Mouse (Mus musculus) forebrain, embryonic 11.5 days (tissue): ENCODE measurements around the gene Ppp1cc. TPM values are rescaled to one million over a fixed set of nuclear protein-coding genes. Genes with fewer than 3 reads are reported as not detected.

ENCODE experiments used
- ATAC-seq: fragments of 200-750 bp; cut with Nextera tagmentation; replicated peaks from 2 replicates; pipeline ENCODE4 v1.8.0; 2017; ENCODE audit warnings: moderate TSS enrichment; ENCODE audit not compliant: low FRiP score
- DNase-seq: peaks from one replicate; pipeline ENCODE4 v3.0.0-alpha.2; 2017; ENCODE audit warnings: low spot score
- H3K27ac ChIP-seq: fragments of 300-500 bp; sonication (generic); 2 replicates; pipeline ENCODE4 v1.5.1; 2014; ENCODE audit warnings: low read depth, low read length
- H3K27me3 ChIP-seq: fragments of 300-500 bp; sonication (generic); 2 replicates; pipeline ENCODE4 v1.6.1; 2014; ENCODE audit warnings: mild to moderate bottlenecking, low read length, mixed read lengths; ENCODE audit not compliant: control insufficient read depth, insufficient read depth
- H3K36me3 ChIP-seq: fragments of 300-500 bp; sonication (generic); 2 replicates; pipeline ENCODE4 v1.6.1; 2014; ENCODE audit warnings: mild to moderate bottlenecking, low read length, moderate library complexity, mixed read lengths; ENCODE audit not compliant: control insufficient read depth, insufficient read depth
- H3K4me1 ChIP-seq: fragments of 300-500 bp; sonication (generic); replicated peaks from 2 replicates; pipeline ENCODE4 v1.6.1; 2014; ENCODE audit warnings: low read length, mixed read lengths; ENCODE audit not compliant: control insufficient read depth, insufficient read depth
- H3K4me2 ChIP-seq: fragments of 300-500 bp; sonication (generic); 2 replicates; pipeline ENCODE4 v1.6.1; 2014; ENCODE audit warnings: low read depth, mild to moderate bottlenecking, low read length, moderate library complexity, mixed read lengths; ENCODE audit not compliant: severe bottlenecking
- H3K4me3 ChIP-seq: fragments of 300-500 bp; sonication (generic); 2 replicates; pipeline ENCODE4 v1.5.1; 2014; ENCODE audit warnings: low read depth, low read length
- H3K9ac ChIP-seq: fragments of 300-500 bp; sonication (generic); 2 replicates; pipeline ENCODE4 v1.6.1; 2014; ENCODE audit warnings: low read length
- H3K9me3 ChIP-seq: fragments of 300-500 bp; sonication (generic); 2 replicates; pipeline ENCODE4 v1.6.1; 2016; ENCODE audit warnings: low read length, mixed read lengths; ENCODE audit not compliant: control insufficient read depth
- WGBS: fragments of 180-500 bp; shearing (Covaris S2); extraction: QIAGEN DNeasy Blood & Tissue Kit; methylation state at CpG from one replicate; pipeline ENCODE4 v1.1.7; 2014; 5-methylcytosine and 5-hydroxymethylcytosine counted together
- polyA plus RNA-seq: library from polyadenylated mRNA; unstranded; fragments of >200 nt; fragmentation: Nextera tagmentation; extraction: Ambion mirVana; gene quantifications from 2 replicates; pipeline ENCODE4 v1.2.1, GENCODE M21; 2014

Ppp1cc gene
- polyA plus RNA-seq, result 364 and 378 TPM in 2 replicates

DNA sequence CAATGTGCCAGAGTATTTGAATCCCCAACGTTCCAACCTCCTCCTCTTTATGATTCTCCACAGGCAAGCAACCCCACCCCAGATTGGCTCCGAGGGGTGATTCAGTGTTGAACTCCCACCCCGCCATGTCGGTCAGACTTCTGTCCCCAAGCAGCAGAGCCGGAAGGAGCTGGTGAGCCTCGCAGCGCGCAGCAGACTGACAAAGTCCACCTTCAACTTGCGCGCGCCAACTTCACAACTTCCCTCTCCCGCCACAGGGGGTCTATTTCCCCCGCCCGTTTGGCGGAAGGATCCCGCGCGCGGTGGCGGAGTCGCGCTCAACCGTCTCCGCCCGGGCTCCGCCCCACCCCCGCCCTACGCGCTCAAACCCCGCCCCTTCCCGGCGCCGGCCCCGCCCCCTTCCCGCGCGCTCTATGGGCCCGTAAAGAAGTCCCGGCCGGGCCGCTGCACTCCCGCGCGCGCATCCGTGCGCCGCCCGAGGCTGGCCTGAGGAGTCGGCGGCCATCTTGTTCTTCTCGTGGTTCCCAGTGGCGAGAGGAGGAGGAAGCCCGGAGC lies at the start of gene Ppp1cc:
Ppp1cc (plus strand) TSS at position 452 of the 555 bp plus-strand sequence.
- Histone ChIP-seq H3K4me1 (peaks cover 17% of the 10 kb centered on the region), H3K4me3 (peak within 1 kb of the TSS; percentile 97)

DNA sequence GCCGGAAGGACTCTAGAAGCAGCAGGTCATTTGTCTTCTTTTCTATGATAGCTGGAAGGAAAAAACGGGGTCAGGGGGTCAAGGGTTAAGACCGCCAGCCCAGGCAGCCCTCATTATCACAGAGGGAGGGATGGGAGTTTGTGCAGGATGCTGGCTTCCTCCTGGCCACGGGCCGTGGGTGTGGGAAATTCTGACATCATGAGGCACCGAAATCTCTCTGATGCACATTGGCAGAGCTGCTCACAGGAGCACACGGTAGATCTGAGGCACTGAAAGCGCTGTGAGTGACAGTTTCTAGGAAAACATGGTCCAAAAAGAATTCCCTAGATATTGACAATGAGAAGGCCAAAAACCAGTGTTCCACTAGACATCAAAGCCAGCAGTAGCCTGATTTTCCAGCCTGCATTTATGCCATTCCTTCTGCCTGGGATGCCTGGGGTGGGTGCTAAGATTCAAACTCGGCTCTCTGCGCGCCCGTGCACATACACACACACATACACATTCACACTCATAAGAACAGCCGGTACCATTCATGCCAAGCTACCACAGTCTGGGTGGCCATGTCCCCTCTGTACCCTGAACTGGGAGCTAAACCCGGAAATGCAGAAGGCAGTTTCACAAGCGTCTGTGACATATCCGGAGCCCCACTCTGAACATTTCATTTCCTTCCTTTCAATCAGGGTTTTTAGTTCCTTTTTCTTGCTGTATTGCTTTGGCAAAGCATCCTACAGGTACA lies 48.6 kb upstream of the Ppp1cc start:
- ATAC-seq, result no peak
- H3K4me3 ChIP-seq, result no peak overlapping the region
- no peaks in the 10 kb centered on the region for H3K27me3 ChIP-seq
- H3K4me1 ChIP-seq, result no peaks in the 10 kb centered on the region; the same call in 1 of the 2 replicates
- no peaks in the 10 kb centered on the region for H3K9me3 ChIP-seq
- no peak overlapping the region for H3K9ac ChIP-seq
- no peaks in the 10 kb centered on the region for H3K36me3 ChIP-seq
- no peak overlapping the region for H3K27ac ChIP-seq
- no peak overlapping the region for H3K4me2 ChIP-seq
- 59% methylated on average over 16 of the region's 16 CpGs for WGBS
- DNase-seq, result peak; percentile 36

More for the DNA sequence above, at the start of gene Ppp1cc:
- H3K36me3 ChIP-seq, result no peaks in the 10 kb centered on the region; the same call in 1 of the 2 replicates
- H3K9me3 ChIP-seq, result no peaks in the 10 kb centered on the region
- peak within 1 kb of the TSS; percentile 85 for H3K4me2 ChIP-seq
- under 1% methylated on average over 44 of the region's 54 CpGs for WGBS
- ATAC-seq, result peak; percentile 94
- peak within 1 kb of the TSS; percentile 82 for H3K27ac ChIP-seq
- peak within 1 kb of the TSS; percentile 97 for H3K9ac ChIP-seq
- peak; percentile 100 for DNase-seq
- H3K27me3 ChIP-seq, result no peaks in the 10 kb centered on the region

DNA sequence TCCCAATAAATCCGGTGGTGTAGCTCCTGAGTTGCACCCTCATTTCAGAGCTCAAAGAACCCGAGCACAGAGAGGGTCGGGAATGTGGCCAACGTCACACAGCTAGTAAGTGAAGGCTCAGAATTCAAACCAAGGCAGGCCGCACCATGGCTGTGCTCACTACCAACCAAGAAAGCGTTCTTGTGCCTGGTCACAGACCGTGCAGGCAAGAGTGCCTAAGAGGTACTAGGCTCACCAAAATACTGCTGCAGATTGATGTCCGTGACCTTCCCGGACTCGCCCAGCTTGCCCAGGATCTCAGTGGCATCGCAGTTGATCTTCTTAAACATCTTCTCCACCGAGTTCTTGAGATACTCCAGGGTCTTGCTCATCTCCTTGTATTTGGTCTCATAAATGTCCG lies 47.5 kb upstream of the Ppp1cc start:
- no peak overlapping the region for H3K4me2 ChIP-seq
- no peak overlapping the region for H3K9ac ChIP-seq
- H3K36me3 ChIP-seq, result no peaks in the 10 kb centered on the region
- no peaks in the 10 kb centered on the region for H3K27me3 ChIP-seq
- DNase-seq (peak; percentile 8), ATAC-seq (no peak)
- no peaks in the 10 kb centered on the region for H3K9me3 ChIP-seq
- no peak overlapping the region for H3K4me3 ChIP-seq
- H3K27ac ChIP-seq, result no peak overlapping the region
- no peaks in the 10 kb centered on the region; the same call in 1 of the 2 replicates for H3K4me1 ChIP-seq
- 92% methylated on average over 13 of the region's 13 CpGs for WGBS

DNA sequence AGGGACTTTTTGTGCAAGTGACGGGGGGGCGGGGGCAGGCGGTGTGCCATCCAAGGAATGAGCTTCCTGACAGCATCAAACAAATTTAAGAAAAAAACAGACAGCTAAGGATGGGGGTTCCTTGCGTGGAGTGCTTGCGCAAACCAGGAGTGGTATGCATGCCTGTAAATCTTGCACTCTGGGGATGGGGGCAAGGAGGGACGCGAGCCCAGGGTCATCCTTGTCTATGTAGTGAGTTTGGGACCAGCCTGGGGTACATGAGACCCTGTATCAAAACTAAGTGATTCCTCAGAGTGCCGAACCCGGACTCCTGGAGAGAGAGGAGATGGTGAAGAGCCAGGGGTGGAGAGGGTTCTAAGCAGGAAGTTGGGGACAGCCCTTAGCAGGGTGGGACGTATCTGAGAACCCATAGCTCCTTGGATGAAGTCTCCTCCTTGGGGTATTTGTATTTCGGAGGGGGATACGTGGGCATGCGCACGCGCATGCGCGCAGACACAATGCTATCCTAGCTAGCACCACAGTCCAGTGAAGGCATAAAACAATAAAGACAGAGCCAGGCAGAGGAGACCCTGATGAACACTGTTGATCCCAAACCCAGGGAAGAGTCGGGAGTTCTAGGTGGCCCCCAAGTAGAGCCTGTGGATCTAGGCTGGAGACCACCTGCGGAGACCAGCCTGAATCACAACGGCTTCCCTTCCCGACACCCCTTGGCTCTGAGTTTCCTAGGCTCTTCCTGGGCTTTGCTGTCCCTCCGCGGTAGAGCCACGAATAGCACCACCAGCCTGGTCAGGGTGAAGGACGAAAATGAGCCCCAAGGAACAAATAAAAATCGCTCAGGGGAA lies 46.8 kb upstream of the Ppp1cc start:
- DNase-seq, result peak; percentile 41
- no peaks in the 10 kb centered on the region for H3K9me3 ChIP-seq
- H3K4me1 ChIP-seq, result no peaks in the 10 kb centered on the region; the same call in 1 of the 2 replicates
- H3K4me3 ChIP-seq, result no peak overlapping the region
- ATAC-seq, result no peak
- no peak overlapping the region for H3K9ac ChIP-seq
- no peak overlapping the region for H3K27ac ChIP-seq
- no peak overlapping the region for H3K4me2 ChIP-seq
- H3K36me3 ChIP-seq, result no peaks in the 10 kb centered on the region
- no peaks in the 10 kb centered on the region for H3K27me3 ChIP-seq
- 70% methylated on average over 26 of the region's 26 CpGs for WGBS

DNA sequence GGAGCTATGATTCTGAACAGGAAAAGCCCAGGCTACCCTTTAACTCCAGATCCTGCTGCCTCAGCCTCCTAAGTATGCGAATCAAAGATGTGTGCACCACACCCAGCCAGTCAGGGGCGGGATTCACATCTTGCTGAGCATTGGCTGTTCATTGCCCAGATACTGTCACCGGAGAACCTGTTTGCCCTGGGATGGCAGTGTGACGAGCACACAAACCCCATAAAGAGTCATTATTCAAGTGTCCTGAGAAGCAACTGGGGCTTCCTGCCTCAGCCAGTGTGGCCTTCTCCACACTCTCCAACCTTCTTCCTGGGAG lies 46.2 kb upstream of the Ppp1cc start:
- Histone ChIP-seq H3K9ac (no peak overlapping the region), H3K4me1 (no peaks in the 10 kb centered on the region; the same call in 1 of the 2 replicates), H3K27ac (no peak overlapping the region), H3K9me3 (no peaks in the 10 kb centered on the region), H3K27me3 (no peaks in the 10 kb centered on the region), H3K4me3 (no peak overlapping the region), H3K4me2 (no peak overlapping the region), H3K36me3 (no peaks in the 10 kb centered on the region)
- WGBS, result 62% methylated on average over 4 of the region's 4 CpGs
- peak; percentile 44 for DNase-seq
- ATAC-seq, result no peak

DNA sequence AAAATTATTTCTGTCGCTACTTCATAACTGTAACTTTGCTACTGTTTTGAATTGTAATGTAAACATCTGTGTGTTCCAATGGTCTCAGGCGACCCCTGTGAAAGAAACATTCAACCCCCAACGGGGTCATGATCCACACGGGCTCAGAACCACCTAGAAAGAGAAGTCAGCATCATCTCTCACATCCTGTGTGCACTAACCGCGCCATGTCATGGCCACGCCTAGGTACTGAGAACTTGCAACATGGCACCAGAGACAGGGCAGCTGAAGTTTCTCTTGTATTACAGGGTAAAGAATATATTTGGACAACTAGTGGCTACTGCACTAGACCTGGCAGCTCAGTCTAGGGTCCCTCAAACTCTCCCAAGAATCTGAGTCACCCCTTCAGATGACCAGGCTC lies 44.6 kb upstream of the Ppp1cc start:
- Histone ChIP-seq H3K4me1 (no peaks in the 10 kb centered on the region; the same call in 1 of the 2 replicates), H3K27me3 (no peaks in the 10 kb centered on the region), H3K9ac (no peak overlapping the region), H3K36me3 (no peaks in the 10 kb centered on the region), H3K9me3 (no peaks in the 10 kb centered on the region), H3K4me3 (no peak overlapping the region), H3K27ac (no peak overlapping the region), H3K4me2 (no peak overlapping the region)
- WGBS, result 79% methylated on average over 7 of the region's 7 CpGs
- DNase-seq, result no peak
- ATAC-seq, result no peak

DNA sequence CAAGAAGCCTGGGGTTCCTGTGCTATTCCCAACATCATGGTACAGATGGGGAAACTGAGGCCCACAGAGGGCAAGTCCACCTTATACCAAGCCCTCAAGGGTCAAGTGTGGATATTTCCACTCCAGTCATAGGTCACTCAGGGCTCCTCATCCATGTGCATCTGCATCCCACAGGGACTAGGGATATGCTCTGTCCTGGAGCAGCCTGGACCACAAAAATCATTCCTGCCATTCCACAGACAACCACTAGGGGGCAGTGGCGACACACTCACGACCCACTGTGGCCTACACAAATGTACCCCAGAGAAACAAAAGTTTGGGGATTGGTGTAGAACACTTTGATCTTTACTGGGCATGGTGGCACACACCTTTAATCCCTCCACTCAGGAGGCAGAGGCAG lies 43.9 kb upstream of the Ppp1cc start:
- WGBS, result 7% methylated on average over 2 of the region's 2 CpGs

DNA sequence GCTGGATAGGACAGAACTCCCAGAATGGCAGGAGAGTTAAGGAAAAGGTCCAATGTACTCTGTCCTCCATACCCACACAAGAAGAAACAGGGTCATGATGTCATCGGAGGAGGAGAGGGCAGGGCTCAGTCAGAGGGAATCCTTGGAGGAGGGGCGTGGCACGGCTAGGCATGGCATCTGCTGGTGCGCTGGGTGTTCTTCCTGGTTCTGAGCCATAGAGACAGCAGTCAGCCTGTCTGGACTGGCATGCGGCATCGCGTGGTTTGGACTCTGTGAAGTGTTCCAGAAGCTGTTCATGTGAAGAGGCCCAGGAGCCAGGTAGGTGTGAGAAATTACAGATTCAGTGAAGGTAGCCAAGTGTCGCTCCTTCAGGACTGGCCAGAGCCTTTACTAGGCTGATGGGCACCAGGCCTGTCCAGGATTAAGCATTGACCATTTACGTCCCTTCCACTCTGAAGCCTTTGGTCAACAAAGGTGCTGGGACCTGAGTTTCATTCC lies 42.8 kb upstream of the Ppp1cc start:
- no peaks in the 10 kb centered on the region for H3K36me3 ChIP-seq
- no peaks in the 10 kb centered on the region for H3K9me3 ChIP-seq
- H3K27me3 ChIP-seq, result no peaks in the 10 kb centered on the region
- WGBS, result 96% methylated on average over 9 of the region's 9 CpGs
- no peak for ATAC-seq
- no peaks in the 10 kb centered on the region for H3K4me1 ChIP-seq
- H3K27ac ChIP-seq, result no peak overlapping the region
- DNase-seq, result no peak
- no peak overlapping the region for H3K4me2 ChIP-seq
- H3K9ac ChIP-seq, result no peak overlapping the region
- no peak overlapping the region for H3K4me3 ChIP-seq

More for the DNA sequence above, 43.9 kb upstream of the Ppp1cc start:
- Histone ChIP-seq H3K4me3 (no peak overlapping the region), H3K4me1 (no peaks in the 10 kb centered on the region; the same call in 1 of the 2 replicates), H3K36me3 (no peaks in the 10 kb centered on the region), H3K4me2 (no peak overlapping the region), H3K9ac (no peak overlapping the region), H3K9me3 (no peaks in the 10 kb centered on the region), H3K27ac (no peak overlapping the region), H3K27me3 (no peaks in the 10 kb centered on the region)
- ATAC-seq (no peak; the same call in 1 of the 2 replicates), DNase-seq (peak; percentile 81)
